Mouse (Mus musculus): Measurements from ENCODE around the gene Boll.

Boll gene

GRCm38 (mm10) chr1:55221352-55221751 is 141.9 kb downstream of the Boll start:
- ChIA-PET CTCF (interaction anchor here in 1 of 4 experiments (0.7 kb wide), 1 partner anchor 18 kb away, joined by 4 read pairs; no protein-coding TSS in a partner anchor), POLR2A (interaction anchor here in 2 of 4 experiments (0.6 to 1.4 kb wide), 4 partner anchors 15 to 148 kb away, joined by 3 to 4 read pairs (median 3); partner anchors contain the start of gene Mars2 (in 1 of the 2))

GRCm38 (mm10) chr1:55217191-55217590 is 146.1 kb downstream of the Boll start:
- ChIA-PET POLR2A (interaction anchor here in 1 of 4 experiments (1.5 to 2.5 kb wide), 3 partner anchors 14 to 23 kb away, joined by 4 to 7 read pairs (median 5); no protein-coding TSS in a partner anchor), CTCF (no interaction called here)

GRCm38 (mm10) chr1:55215185-55215813 is 148.0 kb downstream of the Boll start:
- CTCF ChIA-PET, result interaction anchor here in 1 of 4 experiments (0.6 kb wide), 1 partner anchor 18 kb away, joined by 4 read pairs; no protein-coding TSS in a partner anchor
- POLR2A ChIA-PET, result interaction anchor here in 3 of 4 experiments (0.7 to 2.5 kb wide), 6 partner anchors 10 to 24 kb away, joined by 3 to 8 read pairs (median 4); partner anchors contain the start of gene Mars2 (in 1 of the 3)

- POLR2A ChIA-PET, result interaction anchor here in 3 of 4 experiments (0.6 to 2.0 kb wide), 9 partner anchors 10 to 111 kb away, joined by 3 to 10 read pairs (median 3); partner anchors contain the start of gene Mars2 (in 2 of the 3)
- CTCF ChIA-PET, result interaction anchor here in 3 of 4 experiments (1.2 to 2.2 kb wide), 9 partner anchors 11 to 150 kb away, joined by 3 to 11 read pairs (median 4); partner anchors contain the start of genes Boll (in 1 of the 3) and Rftn2 (in 1 of the 3)
These were observed 149.3 kb downstream of the Boll start for GRCm38 (mm10) chr1:55213936-55214335.

- CTCF ChIA-PET, result interaction anchor here (0.5 to 2.2 kb wide), 16 partner anchors 11 to 151 kb away, joined by 3 to 11 read pairs (median 4); partner anchors contain the start of genes Rftn2 (in 2 of the 4) and Boll (in 1 of the 4)
- POLR2A ChIA-PET, result interaction anchor here (0.6 to 2.0 kb wide), 16 partner anchors 9 to 110 kb away, joined by 3 to 10 read pairs (median 4); partner anchors contain the start of genes Mars2 (in 1 of the 4) and Rftn2 (in 1 of the 4)
These were observed 149.8 kb downstream of the Boll start for GRCm38 (mm10) chr1:55213475-55213874.

- POLR2A ChIA-PET, result interaction anchor here (0.6 to 2.0 kb wide), 15 partner anchors 9 to 83 kb away, joined by 3 to 10 read pairs (median 4); partner anchors contain the start of gene Rftn2 (in 1 of the 4)
These were observed 150.5 kb downstream of the Boll start for GRCm38 (mm10) chr1:55212771-55213170.

GRCm38 (mm10) chr1:55211081-55211480 is 152.2 kb downstream of the Boll start:
- CTCF ChIA-PET, result interaction anchor here in 3 of 4 experiments (0.6 to 1.9 kb wide), 9 partner anchors 10 to 41 kb away, joined by 3 to 5 read pairs (median 4); no protein-coding TSS in a partner anchor
- POLR2A ChIA-PET, result interaction anchor here in 3 of 4 experiments (0.6 to 2.1 kb wide), 15 partner anchors 8 to 81 kb away, joined by 3 to 16 read pairs (median 4); partner anchors contain the start of genes Mars2 (in 2 of the 3) and Rftn2 (in 1 of the 3)

More at GRCm38 (mm10) chr1:55212771-55213170, 150.5 kb downstream of the Boll start:
- CTCF ChIA-PET, result interaction anchor here (0.6 to 2.2 kb wide), 14 partner anchors 10 to 151 kb away, joined by 3 to 11 read pairs (median 4); partner anchors contain the start of genes Boll (in 1 of the 4) and Rftn2 (in 1 of the 4)

GRCm38 (mm10) chr1:55210202-55210965 is 152.9 kb downstream of the Boll start:
- ChIA-PET CTCF (interaction anchor here in 3 of 4 experiments (0.6 to 1.9 kb wide), 10 partner anchors 9 to 355 kb away, joined by 3 to 5 read pairs (median 4); no protein-coding TSS in a partner anchor), POLR2A (interaction anchor here in 3 of 4 experiments (0.6 to 2.1 kb wide), 16 partner anchors 8 to 181 kb away, joined by 3 to 16 read pairs (median 4); partner anchors contain the start of genes Mars2 (in 2 of the 3) and Rftn2 (in 1 of the 3))

- POLR2A ChIA-PET, result interaction anchor here in 2 of 4 experiments (1.4 to 1.8 kb wide), 3 partner anchors 10 to 15 kb away, joined by 5 to 8 read pairs (median 6); no protein-coding TSS in a partner anchor
- CTCF ChIA-PET, result no interaction called here
These were observed 154.6 kb downstream of the Boll start for GRCm38 (mm10) chr1:55208500-55209140.

- ChIA-PET CTCF (interaction anchor here in 1 of 4 experiments (1.0 kb wide), 1 partner anchor 14 kb away, joined by 4 read pairs; no protein-coding TSS in a partner anchor), POLR2A (interaction anchor here in 2 of 4 experiments (1.4 to 1.8 kb wide), 3 partner anchors 9 to 14 kb away, joined by 5 to 8 read pairs (median 6); no protein-coding TSS in a partner anchor)
These were observed 155.7 kb downstream of the Boll start for GRCm38 (mm10) chr1:55207561-55207960.

- POLR2A ChIA-PET, result interaction anchor here in 2 of 4 experiments (1.0 to 1.5 kb wide), 6 partner anchors 9 to 74 kb away, joined by 3 to 8 read pairs (median 4); partner anchors contain the start of gene Mars2 (in 1 of the 2)
- CTCF ChIA-PET, result interaction anchor here in 3 of 4 experiments (0.5 to 1.4 kb wide), 9 partner anchors 9 to 155 kb away, joined by 3 to 7 read pairs (median 3); no protein-coding TSS in a partner anchor
These were observed 157.4 kb downstream of the Boll start for GRCm38 (mm10) chr1:55205808-55206327.

GRCm38 (mm10) chr1:55201850-55202752 is 161.2 kb downstream of the Boll start:
- CTCF ChIA-PET, result interaction anchor here in 1 of 4 experiments (0.7 to 3.2 kb wide), 5 partner anchors 9 to 37 kb away, joined by 3 to 17 read pairs (median 5); no protein-coding TSS in a partner anchor
- POLR2A ChIA-PET, result interaction anchor here in 2 of 4 experiments (0.8 to 3.7 kb wide), 10 partner anchors 8 to 115 kb away, joined by 3 to 24 read pairs (median 6); partner anchors contain the start of genes Mars2 (in 1 of the 2) and Rftn2 (in 1 of the 2)

- ChIA-PET CTCF (interaction anchor here in 3 of 4 experiments (0.7 to 1.3 kb wide), 9 partner anchors 12 to 164 kb away, joined by 3 to 6 read pairs (median 3); partner anchors contain the start of gene Boll (in 1 of the 3)), POLR2A (interaction anchor here in 3 of 4 experiments (0.6 to 3.6 kb wide), 25 partner anchors 8 to 203 kb away, joined by 3 to 16 read pairs (median 4); partner anchors contain the start of genes Rftn2 (in 2 of the 3), Coq10b (in 1 of the 3), Mars2 (in 1 of the 3) and Mob4 (in 1 of the 3))
These were observed 164.6 kb downstream of the Boll start for GRCm38 (mm10) chr1:55198719-55199118.

Measured in embryonic stem cell, embryonic (primary cell).